Mouse (Mus musculus) lung, postnatal 25 days (tissue): ENCODE data around the gene Polr3c.
"Not testable (repeated sequence)": the region's sequence is repeated elsewhere in the genome, so short reads cannot be mapped to it uniquely, and the experiment has no call there.

Experiments
- DNase-seq: peaks from one replicate; pipeline ENCODE4 v3.0.0; 2022; ENCODE audit warnings: low spot score

The Polr3c gene

DNA sequence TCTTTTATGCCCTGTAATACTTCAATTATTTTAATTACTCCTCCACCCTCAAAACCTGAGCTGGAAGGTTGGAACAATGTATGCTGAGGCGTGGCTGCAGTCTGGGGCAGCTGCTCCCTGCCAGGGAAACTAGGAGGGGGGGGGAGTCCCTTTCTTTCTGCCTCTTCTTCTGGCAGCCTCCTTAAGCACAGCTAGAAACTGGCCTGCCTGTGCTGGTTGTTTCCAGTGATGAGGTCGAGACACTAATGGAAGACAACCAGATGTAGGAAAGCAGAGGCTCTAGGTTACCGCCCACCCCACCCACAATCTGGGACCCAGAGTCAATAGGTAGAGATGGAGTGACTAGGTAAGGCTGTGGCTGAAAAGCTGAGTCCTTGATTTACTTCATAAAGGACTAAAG lies 51.7 kb downstream of the Polr3c start:
- no peak for DNase-seq

GRCm38 (mm10) chr3:96675171-96675570 lies 52.3 kb downstream of the Polr3c start:
- no peak for DNase-seq

DNA sequence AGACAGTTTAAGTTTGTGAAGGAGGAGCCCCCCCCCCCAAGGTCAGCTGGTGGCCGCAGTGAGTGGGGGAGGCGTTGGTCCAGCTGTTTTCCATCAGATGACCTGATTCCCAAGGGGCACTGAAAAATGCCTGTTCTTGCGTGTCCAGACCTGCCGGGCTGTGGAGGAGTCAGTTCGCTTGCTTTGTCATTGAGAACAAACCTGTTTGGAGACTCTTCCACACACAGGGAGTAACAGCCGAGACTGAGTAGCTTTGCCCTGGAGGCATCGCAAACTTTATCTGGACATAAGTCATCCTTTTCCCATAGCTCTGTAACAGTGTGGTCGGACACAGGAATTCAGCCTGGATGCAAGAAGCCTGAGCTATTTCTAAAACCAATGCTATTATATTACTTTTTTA lies 53.0 kb downstream of the Polr3c start:
- no peak for DNase-seq

GRCm38 (mm10) chr3:96673514-96673913 lies 53.9 kb downstream of the Polr3c start:
- no peak for DNase-seq

DNA sequence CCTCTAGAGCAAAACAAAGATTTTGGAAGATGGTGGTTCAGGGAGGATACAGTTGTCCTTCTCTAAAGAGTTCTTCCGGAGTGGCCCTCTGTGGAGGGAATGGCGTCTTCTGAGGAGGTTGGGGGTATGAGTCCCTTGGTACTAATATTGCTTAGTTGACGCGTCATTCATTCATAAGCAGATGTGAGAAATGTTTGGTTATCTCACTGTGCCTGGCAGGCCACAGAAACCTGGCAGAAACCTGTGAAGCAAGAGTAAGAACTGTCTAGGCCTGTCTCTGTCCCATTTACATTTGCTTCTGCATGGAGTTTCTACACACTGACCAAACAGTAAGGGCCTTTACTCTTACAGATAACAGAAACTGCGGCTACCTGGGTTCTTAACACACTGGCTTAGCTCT lies 55.9 kb downstream of the Polr3c start:
- no peak for DNase-seq

DNA sequence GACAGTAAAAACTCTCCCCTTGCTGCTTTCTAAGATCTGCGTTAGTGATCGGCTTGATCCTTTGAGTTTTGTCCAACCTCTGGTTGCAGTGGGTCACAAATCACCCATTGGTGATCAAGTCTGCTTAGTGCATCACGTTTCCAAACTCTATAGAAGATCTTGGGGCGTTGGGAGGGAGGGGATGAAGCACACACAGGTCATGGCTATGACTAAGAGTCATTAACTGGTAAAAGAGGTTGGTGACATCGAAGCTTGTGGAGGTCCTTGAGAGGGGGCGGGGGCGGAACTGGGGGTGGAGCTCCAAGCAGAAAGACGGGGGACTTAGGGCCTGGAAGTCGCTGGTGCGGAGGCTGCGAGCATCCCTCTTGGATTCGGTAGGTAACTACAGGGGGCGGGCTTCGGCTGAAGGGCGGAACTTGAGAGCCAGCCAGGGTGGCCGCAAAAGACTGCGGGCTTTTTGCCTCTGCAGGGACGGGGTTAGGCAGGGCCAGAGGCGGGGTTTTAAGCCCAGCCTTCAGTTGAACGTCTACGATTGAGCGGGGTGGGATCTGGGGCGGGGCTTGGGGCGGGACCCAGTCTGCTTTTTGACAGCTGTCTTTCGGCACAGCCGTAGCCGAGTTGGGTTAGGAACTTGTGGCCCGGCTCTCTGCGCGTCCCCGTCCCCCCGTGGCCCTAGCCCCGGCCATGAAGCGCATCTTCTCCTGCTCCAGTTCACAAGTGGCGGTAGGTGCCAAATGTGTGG lies 57.5 kb downstream of the Polr3c start, which contains the start of gene Ankrd35:
Gene Ankrd35, plus strand, starts transcription at position 405 of the 742 bp plus-strand sequence.
- peak; percentile 88 for DNase-seq

GRCm38 (mm10) chr3:96668424-96669067 lies 58.9 kb downstream of the Polr3c start:
- no peak for DNase-seq

- no peak for DNase-seq
Measured at GRCm38 (mm10) chr3:96667316-96667715, 60.1 kb downstream of the Polr3c start.

- no peak for DNase-seq
Measured at GRCm38 (mm10) chr3:96666916-96667315, 60.5 kb downstream of the Polr3c start.

DNA sequence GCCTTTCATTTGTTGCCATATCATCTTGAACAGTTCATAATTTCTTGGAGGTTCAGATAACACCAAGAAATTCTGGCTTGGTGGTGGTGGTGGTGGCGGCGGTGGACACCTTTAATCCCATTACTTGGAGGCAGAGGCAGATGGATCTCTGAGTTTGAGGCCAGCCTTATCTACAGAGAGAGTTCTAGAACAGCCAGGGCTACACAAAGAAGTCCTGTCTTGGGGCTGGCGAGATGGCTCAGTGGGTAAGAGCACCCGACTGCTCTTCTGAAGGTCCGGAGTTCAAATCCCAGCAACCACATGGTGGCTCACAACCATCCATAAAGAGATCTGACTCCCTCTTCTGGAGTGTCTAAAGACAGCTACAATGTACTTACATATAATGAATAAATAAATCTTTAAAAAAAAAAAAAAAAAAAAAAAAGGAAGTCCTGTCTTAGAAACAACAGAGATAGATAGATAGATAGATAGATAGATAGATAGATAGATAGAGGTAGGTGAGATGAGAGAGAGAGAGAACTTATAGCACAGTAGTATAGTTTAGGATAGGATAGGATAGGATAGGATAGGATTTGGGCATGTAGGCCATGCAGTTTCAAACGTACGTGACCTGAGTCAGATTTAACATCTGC lies 61.6 kb downstream of the Polr3c start:
- not testable (repeated sequence) for DNase-seq

GRCm38 (mm10) chr3:96663432-96664239 lies 63.8 kb downstream of the Polr3c start:
- peak; percentile 85 for DNase-seq

- DNase-seq: no peak
Measured at GRCm38 (mm10) chr3:96662731-96663316, 64.6 kb downstream of the Polr3c start.
